Mouse (Mus musculus): ENCODE measurements around the gene H2-DMb2.

The H2-DMb2 gene

DNA sequence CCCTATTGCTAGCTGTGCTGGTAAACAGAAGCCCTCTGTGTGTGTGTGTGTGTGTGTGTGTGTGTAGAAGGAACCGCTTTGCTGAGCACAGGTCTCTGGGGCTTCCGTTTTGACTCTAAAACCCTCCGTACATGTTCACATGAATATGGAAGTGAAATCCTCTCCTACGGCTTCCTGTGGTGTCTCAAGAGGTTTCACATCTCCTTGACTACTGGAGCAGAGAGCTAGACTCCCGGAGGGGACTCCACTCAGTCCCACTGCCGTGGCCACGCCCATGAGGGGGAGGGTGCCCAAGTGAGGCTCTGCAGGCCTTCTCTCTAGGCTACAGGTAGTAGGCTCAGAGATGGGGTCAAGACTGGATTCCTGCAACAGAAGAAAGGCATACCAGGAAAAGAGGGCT, at the start of gene H2-DMb2:
Gene H2-DMb2 (plus strand): TSS at position 275 of the 400 bp plus-strand sequence.
- DNase-seq (ENCODE audit: low spot score in 2 of 2), result no peak

DNA sequence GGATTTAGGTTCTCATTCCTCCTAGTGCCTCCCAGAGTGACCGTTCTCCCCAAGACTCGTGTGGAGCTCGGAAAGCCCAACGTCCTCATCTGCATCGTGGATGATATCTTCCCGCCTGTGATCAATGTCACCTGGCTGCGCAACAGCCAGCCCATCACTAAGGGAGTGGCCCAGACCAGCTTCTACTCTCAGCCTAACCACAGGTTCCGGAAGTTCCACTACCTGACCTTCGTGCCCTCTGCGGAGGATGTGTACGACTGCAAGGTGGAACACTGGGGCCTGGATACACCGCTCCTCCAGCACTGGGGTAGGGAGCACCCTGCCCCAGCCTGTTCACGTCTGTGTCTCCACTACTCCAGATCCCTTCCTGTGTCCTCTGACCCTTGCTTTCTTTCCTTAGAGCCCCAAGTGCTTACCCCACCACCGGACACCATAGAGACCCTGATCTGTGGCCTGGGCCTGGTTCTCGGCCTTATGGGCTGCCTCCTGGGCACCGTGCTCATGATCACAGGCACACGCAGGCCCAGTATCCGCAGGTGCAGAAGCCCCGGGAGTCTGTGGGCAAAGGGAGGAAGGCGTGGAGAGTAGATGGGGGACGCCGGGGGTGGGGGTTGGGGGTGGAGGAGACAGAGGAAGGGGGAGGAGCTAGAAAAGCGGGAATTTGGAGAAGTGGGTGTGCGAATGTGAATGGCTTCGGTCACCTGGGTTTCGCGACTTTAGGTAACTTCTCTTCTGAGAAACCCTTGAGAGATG, 48.6 kb upstream of the H2-DMb2 start:
- DNase-seq (ENCODE audit: low spot score in 2 of 2), result no peak

DNA sequence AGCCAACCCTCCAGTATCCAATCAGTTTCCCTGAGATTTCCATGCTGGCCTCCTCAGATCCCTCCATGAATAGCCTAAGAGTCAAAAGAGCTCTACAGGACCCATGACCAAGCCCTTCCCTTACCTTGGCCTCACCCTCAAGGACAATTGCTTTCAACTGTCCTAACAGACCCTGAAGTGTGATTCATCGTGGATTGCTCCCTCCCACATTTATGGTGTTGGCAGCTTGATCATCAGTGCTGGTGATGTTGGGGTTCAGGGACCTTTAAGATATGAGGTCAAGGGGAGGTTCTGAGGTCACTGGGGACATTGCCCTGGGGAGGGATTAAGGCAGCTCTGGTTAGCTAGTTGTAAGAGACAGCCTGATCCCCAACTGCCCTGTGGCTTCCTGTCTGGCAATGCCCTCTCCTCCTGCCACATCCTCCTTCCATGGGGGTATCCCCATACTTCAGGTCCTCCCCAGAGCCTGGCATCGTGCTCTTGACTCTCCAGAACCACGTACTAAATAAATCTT, 46.6 kb upstream of the H2-DMb2 start:
- no peak for DNase-seq (ENCODE audit: low spot score in 2 of 2)

DNA sequence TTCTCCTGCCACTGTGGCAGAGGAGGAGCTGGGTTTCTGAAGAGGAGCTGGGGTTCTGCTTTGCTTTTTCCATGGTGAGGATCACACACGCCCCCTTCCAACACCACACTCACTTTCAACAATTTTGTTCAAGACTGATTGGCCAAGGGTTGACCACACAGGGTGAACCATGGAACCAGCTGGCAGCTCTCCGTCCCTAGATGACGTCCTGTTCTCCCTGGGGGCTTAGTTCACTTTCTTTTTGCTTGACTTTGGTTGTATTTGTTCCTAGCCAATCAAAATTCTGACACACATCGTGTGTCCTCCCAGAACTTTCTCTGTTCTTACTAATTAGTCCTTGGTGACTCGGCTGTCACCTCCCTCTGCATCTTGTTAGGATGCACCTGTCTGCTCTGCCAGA, 45.8 kb upstream of the H2-DMb2 start:
- DNase-seq (ENCODE audit: low spot score in 2 of 2), result no peak

DNA sequence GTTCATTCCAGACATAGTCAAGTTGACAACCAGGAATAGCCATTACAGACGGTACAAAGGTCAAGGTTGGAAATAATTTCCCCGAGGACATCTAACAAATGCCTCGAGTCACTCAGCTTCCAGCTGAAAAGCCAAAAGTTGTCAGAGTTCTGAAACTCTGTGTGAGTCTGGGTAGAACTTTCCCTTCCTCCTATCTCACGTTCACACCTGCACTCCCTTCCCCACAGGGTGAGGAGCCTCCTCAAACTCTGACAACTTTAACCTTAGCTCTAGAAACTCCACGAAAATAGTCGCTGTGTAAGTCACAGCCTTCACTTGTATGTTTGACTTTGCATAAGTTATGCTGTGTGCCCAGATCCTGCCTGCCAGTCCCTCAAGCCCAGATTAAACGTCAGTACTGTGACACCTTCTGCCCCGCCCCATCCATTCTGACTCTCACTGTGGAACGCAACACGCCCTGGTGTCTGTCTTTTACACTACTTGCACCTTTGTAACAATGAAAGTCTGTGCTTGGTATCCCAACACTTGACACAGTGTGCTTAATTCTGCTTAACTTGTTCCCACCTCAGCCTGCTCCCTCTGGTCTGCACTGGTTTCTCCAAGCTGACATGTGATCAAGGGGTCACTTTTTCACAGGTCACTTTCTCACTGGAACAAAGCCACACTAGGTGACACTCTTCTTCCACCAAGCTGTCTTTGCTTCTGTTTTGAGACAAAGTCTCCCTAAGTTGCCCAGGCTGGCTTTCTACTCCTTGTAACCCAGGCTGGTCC, 44.2 kb upstream of the H2-DMb2 start:
- DNase-seq (ENCODE audit: low spot score in 2 of 2), result no peak

DNA sequence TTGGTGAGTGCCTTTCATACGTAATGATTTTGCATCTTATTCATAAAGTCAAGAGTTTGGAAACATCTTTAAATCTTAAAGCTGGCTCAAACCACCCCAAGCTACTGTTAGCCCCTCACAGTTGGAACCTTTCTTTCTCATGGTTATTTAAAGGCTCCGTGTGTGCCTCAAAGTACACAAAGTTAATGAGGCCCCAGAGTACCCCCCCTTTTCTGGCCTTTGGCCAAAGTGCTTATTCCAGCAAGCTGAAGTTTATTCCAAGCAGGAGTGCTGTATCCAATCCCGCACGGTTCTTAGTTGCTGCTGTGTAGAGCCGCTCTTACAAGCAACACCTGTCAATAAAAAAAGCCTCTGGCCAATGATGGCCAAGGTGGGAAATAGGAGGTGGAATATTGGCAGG, 43.6 kb upstream of the H2-DMb2 start:
- DNase-seq (ENCODE audit: low spot score in 2 of 2), result no peak

DNA sequence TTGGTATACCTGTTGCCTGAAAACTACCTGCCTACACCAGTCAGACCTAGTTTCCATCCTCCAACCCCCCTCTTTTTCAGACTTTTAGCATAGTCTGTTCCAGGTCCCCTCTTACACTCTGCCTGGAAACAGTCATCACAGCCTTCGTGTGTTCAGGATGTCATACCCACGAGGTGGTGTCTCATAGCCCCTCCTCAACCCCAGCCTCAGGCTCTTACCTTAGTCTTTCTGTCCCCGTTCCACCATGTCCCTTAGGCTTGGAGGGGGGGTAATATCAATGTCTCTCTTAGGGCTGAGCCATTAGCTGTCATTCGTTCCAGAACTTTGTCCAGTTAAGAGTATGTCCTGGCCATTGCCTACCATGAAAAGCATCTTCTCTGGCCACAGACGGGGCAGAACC, 41.9 kb upstream of the H2-DMb2 start:
- no peak for DNase-seq (ENCODE audit: low spot score in 2 of 2)

DNA sequence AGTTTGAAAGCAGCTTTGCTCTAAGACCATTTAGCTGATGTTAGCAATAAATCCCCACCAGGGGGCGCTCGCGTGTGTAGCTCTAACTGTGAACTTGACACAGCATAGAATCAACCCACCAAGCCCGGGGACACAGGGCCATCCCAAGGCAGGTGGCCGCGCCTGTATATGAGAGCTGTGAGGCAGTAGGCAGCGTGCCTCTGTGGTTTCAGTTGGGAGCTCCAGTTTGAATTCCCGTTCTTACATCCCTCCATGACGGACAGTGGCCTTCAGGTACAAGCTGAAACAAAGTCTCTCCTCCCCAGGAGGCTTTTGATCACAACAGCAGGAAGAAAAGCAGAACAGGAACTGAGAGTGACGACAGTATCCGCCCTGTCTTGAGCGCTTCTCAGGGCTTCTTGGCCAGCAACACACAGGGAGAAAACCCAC, 41.5 kb upstream of the H2-DMb2 start:
- DNase-seq (ENCODE audit: low spot score in 2 of 2), result peak; percentile 81 to 95

DNA sequence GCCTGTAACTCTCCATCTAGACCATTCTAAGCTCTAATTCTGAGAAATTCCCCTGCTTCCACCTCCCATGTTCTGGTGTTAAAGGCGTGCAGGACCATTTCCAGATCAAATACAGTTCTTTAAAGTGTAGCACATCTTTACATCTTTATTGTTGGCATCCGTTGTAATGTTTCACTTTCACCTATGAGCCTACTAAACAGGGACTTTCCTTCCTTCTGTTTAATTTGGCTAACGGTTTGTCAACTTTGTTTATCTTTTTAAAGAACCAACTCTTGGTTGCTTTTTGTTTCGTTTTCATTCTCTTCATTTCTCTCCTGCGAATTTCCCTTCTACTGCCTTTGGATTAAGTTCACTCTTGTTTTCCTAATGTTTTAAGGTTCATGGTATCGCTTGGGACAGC, 40.3 kb upstream of the H2-DMb2 start:
- DNase-seq (ENCODE audit: low spot score in 2 of 2), result no peak

DNA sequence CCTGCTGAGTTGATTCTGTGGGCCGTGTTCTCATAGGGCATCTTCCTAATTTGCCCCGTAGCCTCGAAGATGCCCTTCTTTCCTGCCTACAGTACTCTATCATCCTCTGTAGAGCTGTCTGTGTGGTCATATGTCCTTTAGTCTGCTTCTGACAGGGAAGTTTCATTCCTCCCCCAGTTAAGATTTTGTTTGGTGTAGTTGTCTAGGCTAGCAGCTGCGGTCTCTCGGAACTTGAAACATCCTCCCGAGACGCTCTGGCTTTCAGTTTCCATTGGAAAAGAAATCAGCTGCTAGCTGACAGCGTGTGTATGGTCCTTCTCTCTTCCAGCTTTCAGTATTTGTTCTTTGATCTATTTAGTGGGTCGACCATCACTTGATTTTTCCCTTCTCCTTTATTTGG, 38.3 kb upstream of the H2-DMb2 start:
- no peak for DNase-seq (ENCODE audit: low spot score in 2 of 2)

DNA sequence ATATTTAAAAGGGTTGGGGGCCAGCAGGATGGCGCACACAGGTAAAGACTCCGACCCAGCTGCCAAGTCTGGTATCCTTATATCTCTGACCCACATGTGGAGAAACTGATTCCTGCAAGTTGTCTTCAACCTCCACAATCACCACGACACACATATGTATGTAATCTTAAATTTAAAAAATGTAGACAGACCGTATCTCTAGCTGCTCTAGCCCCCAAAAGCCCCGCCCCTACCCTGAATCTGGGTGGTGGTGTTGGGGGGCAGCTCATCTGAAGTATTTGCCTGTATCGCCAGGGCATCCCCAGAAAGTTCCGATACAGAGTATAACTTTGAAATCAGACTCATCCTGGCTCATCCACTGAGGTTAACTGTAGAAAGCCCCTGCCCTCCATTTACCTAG, 36.6 kb upstream of the H2-DMb2 start:
- no peak for DNase-seq (ENCODE audit: low spot score in 2 of 2)

DNA sequence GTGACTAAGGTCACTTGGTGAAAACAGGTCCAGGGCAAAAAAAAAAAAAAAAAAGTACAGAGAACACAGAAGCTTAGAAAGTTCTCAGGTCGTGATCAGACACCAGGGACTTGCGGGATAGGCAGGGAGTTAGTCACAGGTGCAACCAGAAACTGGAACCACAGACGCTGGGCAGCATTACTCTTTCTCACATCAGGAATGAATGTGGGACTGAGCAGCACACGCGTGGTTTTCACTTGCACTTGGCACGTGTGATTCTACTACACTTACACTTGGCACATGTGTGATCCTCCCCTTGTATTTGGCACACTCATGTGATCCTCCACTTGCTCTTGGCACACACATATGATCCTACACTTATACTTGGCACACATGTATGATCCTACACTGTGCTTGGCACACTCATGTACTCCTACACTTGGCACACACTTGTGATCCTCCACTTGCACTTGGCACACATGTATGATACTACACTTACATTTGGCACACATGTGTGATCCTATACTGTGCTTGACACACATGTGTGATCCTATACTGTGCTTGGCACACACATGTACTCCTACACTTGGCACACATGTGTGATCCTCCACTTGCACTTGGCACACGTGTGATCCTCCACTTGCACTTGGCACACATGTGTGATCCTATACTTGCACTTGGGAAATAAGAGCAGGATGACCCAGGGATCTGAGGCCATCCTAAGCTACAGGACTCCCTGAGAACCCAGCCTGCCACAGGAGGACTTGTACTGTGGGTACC, 35.8 kb upstream of the H2-DMb2 start:
- no peak for DNase-seq (ENCODE audit: low spot score in 2 of 2)

DNA sequence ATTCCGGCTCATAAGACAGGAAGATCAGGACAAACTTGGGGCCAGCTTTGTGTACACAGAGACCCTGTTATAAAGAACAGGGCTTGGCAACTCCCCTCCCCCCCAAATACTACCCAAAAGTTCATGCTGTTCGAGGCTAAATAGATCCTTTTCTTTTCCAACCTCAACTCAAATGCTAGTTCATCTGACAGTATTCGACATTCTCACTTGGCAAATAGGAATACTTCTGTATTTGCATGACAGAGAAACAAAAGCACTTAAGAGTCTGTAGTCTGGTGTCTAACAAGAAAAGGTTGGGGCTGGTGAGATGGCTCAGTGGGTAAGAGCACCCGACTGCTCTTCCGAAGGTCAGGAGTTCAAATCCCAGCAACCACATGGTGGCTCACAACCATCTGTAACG, 34.6 kb upstream of the H2-DMb2 start:
- no peak for DNase-seq (ENCODE audit: low spot score in 2 of 2)

DNA sequence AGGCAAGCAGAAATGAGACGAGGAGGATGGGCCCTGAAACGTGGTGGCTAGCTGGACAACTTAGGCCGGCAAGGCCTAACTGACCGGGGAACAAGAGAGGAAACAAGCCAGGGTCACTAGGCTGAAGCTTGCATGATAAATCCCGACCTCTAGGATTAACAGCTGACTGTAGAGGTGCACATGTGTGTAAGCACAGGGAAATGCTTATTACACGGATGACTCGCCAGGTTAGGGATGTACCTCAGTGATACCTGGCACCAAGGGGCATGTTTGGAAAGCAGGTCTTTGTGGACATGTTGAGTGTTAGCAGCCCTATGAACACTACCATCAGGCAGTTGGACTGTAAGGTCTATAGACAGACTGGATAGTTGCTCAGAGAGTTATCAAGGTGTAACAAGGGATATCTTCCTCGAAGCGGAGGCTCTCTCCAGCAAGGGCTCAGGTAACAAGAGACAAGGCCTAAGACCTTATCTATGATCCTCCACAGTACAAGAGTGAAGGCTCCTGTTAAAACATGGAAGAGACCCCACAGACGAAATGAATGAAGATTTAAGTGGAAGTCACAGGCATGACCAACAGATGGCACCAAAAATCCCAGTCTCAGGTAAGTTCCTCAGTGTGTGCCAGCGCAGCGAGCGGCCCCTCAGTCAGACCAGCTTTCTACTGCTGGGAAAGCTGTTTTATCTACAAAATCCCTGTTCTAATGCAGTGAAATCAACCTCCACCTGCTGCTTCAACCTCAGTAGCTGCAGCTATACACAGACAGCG, 33.9 kb upstream of the H2-DMb2 start:
- DNase-seq (ENCODE audit: low spot score in 2 of 2), result no peak

DNA sequence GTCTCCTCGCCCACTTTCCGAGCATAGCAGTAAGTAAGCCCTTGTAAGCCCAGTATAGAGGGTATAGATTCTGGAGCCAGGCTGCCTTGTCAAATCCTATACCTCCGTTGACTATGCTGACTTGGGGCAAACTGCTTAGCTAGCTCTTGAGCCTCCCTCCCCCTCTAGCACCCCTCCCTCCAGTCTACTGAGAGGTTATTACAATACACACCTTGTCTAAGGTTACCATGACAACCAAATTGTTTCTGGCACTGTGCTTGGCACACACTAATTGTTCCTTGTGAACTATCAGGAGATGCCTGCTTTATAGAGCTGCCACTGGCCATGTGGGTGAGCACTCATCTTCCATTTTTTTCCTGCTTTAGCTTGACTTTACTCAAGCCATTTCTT, 33.3 kb upstream of the H2-DMb2 start:
- no peak for DNase-seq (ENCODE audit: low spot score in 2 of 2)

DNA sequence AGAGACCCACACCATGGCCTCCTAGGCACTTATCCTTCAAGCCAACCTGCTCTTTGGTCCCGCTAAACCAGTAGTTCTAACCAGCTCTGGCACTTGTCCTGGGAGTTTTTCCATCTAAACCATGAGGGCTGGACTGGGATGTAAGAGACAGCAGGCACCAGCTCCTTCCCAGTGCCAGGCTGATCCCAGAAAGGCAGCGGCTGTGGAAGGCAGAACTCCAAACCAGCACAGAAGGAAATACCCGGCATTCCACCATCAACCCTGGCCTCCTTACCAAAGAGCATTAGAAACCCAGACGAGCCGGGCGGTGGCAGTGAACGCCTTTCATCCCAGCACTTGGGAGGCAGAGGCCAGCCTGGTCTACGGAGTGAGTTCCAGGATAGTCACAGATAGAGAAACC, 32.8 kb upstream of the H2-DMb2 start:
- DNase-seq (ENCODE audit: low spot score in 2 of 2), result no peak

DNA sequence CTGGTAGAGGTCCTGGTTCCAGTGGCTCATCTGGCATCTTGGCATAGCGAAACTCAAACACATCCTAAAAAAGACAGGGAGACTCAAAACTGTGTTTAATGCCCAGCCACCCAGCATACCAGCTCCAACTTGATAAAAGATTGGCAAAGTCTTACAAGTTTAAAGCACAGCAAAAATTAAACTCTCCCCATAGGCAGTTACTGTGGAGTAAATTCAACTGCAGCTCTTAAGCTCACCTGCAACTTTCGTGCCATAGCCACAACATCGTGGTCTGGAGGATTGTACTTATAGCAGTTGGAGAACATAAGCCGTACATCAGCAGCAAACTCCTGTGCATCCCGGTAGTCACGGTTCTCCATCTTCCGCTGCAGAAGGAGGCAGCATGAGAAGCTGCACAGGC, 29.0 kb upstream of the H2-DMb2 start:
- DNase-seq (ENCODE audit: low spot score in 2 of 2), result no peak

DNA sequence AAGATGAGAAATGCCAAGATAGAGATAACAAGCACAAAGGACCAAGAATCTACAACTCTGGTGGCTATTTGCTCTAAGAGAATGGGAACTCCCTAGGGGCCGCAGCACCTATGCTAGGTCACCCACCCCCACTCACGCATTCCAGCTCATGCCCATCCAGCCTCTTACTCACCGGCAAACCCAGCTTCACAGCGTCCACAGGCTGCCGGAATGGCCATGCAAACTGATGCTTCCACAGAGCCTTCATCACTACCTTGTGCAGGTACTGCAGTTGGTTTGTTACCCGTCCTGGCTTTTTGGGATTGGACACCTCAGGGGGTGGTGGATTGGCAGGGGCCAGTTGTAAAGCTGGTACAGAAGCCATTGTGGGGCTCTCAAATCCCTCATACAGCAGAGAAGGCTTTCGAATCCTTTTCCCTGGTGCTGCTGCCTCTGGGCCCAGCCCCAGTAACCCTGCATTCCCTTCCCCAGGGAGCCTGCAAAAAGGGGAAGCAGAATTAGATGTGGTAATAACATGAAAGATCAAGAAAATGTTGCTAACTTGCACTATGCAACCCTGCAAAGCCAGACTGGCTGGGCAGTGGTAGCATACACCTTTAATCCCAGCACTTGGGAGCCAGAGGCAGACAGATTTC, 26.3 kb upstream of the H2-DMb2 start:
- no peak for DNase-seq (ENCODE audit: low spot score in 2 of 2)

DNA sequence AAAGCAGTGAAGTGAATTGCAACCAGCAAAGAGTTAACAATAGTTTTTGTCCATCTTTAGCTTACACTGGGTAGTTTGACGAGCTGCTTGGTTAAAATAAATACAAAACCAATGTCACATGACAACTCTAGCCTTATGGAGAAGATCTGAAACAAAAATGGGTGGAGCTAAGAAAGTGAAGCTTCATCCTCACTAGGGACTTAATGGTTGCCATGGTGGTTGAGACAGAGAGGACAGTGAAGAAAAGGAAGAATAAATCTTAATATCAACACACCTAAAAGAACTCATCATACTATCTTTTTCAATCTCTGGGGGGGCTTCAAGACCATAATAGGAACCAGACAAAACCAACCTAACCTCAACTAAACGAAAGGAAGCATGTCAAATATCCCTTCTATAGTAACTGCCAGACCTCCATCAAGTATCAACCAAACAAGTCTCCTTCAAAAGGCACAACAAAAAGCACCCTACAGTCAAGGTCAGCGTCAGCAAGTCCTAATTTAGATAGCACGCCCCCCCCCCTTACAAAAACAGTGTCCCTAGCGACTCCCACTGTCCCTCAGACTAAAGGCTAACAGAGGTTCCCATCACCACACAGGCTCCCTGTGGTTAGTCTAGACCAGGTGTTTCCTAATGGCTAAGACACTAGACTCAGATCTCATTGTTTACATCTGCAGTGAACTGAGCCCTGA, 25.5 kb upstream of the H2-DMb2 start:
- DNase-seq (ENCODE audit: low spot score in 2 of 2), result no peak

DNA sequence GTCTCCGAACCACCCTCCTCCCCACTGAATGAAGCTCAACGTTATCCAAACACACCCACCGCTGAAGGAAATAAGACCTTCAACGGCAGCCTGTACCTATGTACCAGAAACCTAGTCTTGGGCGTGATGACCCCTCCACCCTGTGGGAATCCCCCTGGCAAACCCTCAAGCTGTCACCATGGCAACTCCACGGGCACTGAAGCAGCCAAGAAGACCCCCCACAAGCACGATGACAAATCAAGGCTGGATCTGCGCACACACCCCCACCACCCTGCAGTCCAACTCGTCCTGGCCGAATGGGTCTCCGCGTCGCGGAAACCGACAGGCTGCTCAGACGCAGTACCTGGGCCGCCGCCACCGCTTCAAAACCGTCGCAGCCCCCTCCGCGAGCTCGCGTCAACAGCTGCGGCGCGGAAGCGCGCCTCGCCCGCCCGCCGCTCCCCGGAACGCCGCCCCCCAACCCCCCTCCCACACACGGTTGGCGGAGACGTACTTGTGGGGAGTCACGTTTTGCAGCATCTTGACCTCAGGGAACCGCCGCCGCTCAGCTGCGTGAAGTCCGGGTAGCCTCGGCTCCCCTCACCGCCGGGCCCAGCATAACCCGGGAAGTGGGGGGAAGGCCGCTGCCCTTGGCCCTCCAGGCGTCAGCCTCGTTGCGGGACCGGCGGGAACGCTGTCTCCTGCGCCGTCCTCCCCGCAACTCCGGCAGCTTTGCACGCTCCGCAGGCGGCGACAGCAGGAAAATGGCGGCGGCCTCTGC, 24.8 kb upstream of the H2-DMb2 start:
- DNase-seq (ENCODE audit: low spot score in 2 of 2), result no peak
